Mouse (Mus musculus) liver, adult 2 months (tissue): ENCODE measurements at regions not wholly inside any gene's neighbourhood (a gene's known extent, or its start where the extent isn't known, plus 50 kb on each side); places are given as distances from the start of the nearest gene placed in this dataset.

Experiments used
- DNase-seq: peaks from one replicate; pipeline ENCODE4 v3.0.0-alpha.2; 2011; ENCODE audit warnings: low read depth, low spot score; ENCODE audit errors: extremely low read depth
- H3K27ac ChIP-seq: fragments of 200-500 bp; replicated peaks from 2 replicates; pipeline ENCODE4 v1.5.1; 2012; ENCODE audit warnings: low read depth, mild to moderate bottlenecking, control low read depth, inconsistent platforms, low read length; ENCODE audit not compliant: insufficient read depth
- H3K27me3 ChIP-seq: fragments of 200-500 bp; 2 replicates; pipeline ENCODE4 v1.6.1; 2012; ENCODE audit warnings: mild to moderate bottlenecking, moderate library complexity, low read length, inconsistent platforms; ENCODE audit not compliant: control insufficient read depth, insufficient read depth
- H3K36me3 ChIP-seq: fragments of 200-500 bp; 2 replicates; pipeline ENCODE4 v1.6.1; 2012; ENCODE audit warnings: low read length, inconsistent platforms; ENCODE audit not compliant: control insufficient read depth, insufficient read depth
- H3K4me1 ChIP-seq: fragments of 200-500 bp; 2 replicates; pipeline ENCODE4 v1.6.1; 2011; ENCODE audit warnings: low read length; ENCODE audit not compliant: control insufficient read depth, insufficient read depth
- H3K4me3 ChIP-seq: fragments of 200-500 bp; 2 replicates; pipeline ENCODE4 v1.5.1; 2011; ENCODE audit warnings: low read depth, mild to moderate bottlenecking, control low read depth, low read length, moderate library complexity; ENCODE audit not compliant: insufficient read depth
- H3K79me2 ChIP-seq: fragments of 200-500 bp; 2 replicates; pipeline ENCODE4 v1.6.1; 2012; ENCODE audit warnings: inconsistent platforms, mild to moderate bottlenecking, low read length, moderate library complexity; ENCODE audit not compliant: control insufficient read depth, insufficient read depth
- H3K9ac ChIP-seq: fragments of 200-500 bp; 2 replicates; pipeline ENCODE4 v1.6.1; 2012; ENCODE audit warnings: low read depth, mild to moderate bottlenecking, control low read depth, inconsistent platforms, low read length
- CTCF ChIP-seq: fragments of 200-500 bp; IDR thresholded peaks from 2 replicates; pipeline ENCODE4 v1.5.1; 2011; ENCODE audit warnings: low read depth, low read length, control low read depth
- POLR2A ChIP-seq: fragments of 200-500 bp; IDR thresholded peaks from 2 replicates; pipeline ENCODE4 v1.6.1; 2011; ENCODE audit warnings: low read length, control low read depth; ENCODE audit not compliant: insufficient read depth; ENCODE audit errors: extremely low read depth
- WGBS: fragments of 180-500 bp; shearing (Covaris S2); methylation state at CpG from one replicate; pipeline ENCODE4 v1.1.7; 2018; 5-methylcytosine and 5-hydroxymethylcytosine counted together

DNA sequence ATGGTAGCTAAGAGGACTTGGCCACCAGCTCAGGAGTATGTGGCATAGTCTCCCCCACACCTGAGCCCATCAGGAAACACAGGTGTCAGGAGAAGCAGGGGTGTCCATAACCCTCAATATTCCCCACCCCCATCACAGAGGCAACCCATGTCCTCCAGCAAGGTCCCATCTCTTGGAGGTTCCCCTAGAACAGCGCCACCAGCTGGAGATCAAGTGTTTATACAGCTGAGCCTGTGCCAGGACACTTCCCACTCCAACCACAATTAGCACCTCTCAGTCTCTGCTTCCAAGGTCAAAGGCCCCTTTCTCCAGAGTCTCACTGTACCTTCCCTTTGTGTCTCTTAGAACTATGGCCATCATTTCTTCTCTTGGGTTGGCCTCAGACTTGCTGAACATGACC is 276.5 kb downstream of the Med13l start:
- no peak overlapping the region for H3K4me3 ChIP-seq
- TF ChIP-seq POLR2A (no peak), CTCF (no peak)
- WGBS = 40% methylated on average over 1 of the region's 1 CpGs
- H3K27me3 ChIP-seq = no peaks in the 10 kb centered on the region
- H3K27ac ChIP-seq = no peak overlapping the region
- no peaks in the 10 kb centered on the region for H3K4me1 ChIP-seq
- DNase-seq = no peak
- H3K9ac ChIP-seq = no peak overlapping the region
- no peaks in the 10 kb centered on the region for H3K36me3 ChIP-seq
- H3K79me2 ChIP-seq = no peaks in the 10 kb centered on the region

GRCm38 (mm10) chr5:118838421-118838820 is 277.9 kb downstream of the Med13l start:
- no peak for DNase-seq
- Histone ChIP-seq H3K27me3 (no peaks in the 10 kb centered on the region), H3K27ac (no peak overlapping the region), H3K4me3 (no peak overlapping the region), H3K79me2 (no peaks in the 10 kb centered on the region), H3K36me3 (no peaks in the 10 kb centered on the region), H3K9ac (no peak overlapping the region), H3K4me1 (no peaks in the 10 kb centered on the region)
- TF ChIP-seq POLR2A (no peak), CTCF (no peak)
- WGBS = 44% methylated on average over 7 of the region's 7 CpGs

DNA sequence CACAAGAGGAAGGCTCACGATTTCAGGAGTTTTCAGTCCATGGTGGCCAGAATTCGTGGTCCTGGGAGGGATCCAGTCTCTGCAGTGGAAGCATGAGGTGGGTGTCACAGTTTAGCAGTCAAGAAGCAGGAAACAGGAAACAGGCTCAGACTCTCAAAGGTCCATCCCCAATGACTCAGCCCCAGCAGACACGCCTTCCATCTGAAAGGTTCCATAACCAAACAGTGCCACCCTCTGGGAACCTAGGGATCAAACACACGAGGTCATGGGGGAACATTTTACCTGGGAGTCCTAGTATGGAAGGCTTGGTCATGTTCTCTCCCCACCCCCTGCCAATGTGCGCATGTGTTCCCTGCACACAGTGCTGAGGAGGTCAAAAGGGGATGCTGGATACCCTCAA is 279.4 kb downstream of the Med13l start:
- Histone ChIP-seq H3K27me3 (no peaks in the 10 kb centered on the region), H3K36me3 (no peaks in the 10 kb centered on the region), H3K4me1 (no peaks in the 10 kb centered on the region), H3K9ac (no peak overlapping the region), H3K4me3 (no peak overlapping the region), H3K27ac (no peak overlapping the region), H3K79me2 (no peaks in the 10 kb centered on the region)
- DNase-seq = no peak
- no peak for TF ChIP-seq POLR2A
- TF ChIP-seq CTCF = no peak
- 57% methylated on average over 5 of the region's 5 CpGs for WGBS

DNA sequence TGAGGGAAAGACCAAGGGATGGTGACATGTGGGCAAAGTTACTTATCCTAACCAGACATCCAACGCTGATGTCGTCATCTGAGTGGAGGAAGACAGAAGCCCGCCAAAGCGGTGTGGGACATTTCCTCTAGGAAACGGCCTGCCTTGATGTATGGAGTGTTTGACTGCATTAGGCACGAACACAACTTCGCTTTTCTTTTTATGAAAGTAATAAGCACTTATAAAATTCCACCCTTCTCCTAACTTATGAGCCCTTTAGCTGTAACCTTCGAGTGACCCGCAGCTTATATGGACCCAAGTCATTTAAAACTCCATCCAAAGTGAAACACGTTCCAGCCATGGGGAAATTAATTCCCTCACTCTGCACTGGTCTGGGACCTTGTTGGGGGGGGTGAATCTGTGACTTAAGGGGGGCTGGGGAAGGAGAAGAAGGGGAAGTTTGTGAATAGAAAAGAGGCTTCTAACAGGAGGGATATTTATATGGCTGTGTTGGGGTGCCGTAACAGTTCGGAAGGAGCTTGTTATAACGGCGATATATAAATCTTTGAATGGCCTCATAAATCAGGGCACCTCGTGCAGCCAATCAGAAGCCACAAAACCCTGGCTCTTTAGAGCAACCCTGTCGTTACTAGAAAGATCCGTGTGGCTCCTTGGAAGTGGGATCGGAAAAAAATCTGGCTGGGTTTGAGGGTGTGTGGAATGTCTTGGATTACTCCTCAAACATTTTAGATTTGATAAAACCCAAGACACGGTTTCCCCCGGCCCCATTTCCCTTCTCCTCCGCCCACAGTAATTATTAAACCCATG is 280.9 kb downstream of the Med13l start:
- Histone ChIP-seq H3K4me3 (no peak overlapping the region), H3K27me3 (no peaks in the 10 kb centered on the region), H3K27ac (no peak overlapping the region), H3K36me3 (no peaks in the 10 kb centered on the region), H3K9ac (no peak overlapping the region), H3K4me1 (no peaks in the 10 kb centered on the region), H3K79me2 (no peaks in the 10 kb centered on the region)
- DNase-seq = no peak
- TF ChIP-seq POLR2A (no peak), CTCF (no peak)
- WGBS = 74% methylated on average over 21 of the region's 21 CpGs

GRCm38 (mm10) chr5:118842017-118842396 is 281.5 kb downstream of the Med13l start:
- H3K4me1 ChIP-seq = no peaks in the 10 kb centered on the region
- H3K27me3 ChIP-seq = no peaks in the 10 kb centered on the region
- no peak overlapping the region for H3K9ac ChIP-seq
- H3K36me3 ChIP-seq = no peaks in the 10 kb centered on the region
- no peak overlapping the region for H3K4me3 ChIP-seq
- TF ChIP-seq POLR2A = no peak
- no peak for TF ChIP-seq CTCF
- H3K79me2 ChIP-seq = no peaks in the 10 kb centered on the region
- DNase-seq = no peak
- whole genome bisulfite sequencing = 51% methylated on average over 10 of the region's 10 CpGs
- H3K27ac ChIP-seq = no peak overlapping the region

DNA sequence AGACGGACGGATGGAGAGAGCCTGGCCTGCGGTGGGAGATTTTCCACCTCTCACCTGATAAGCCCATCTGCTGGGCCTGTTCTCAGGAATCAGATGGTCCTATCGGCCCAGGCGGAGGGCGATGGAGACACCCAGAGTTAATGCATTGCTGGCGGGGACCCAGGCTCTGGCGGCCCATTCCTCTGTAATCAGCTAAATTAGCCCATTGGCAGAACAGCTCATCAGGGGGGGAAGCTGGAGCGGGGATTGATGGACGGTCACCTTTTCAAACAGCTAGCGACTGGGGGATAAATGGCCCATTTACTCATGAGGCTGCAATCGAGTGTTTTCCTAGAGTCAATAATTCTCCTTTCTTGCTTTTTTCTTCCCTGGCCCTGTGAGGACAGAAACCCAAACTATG is 296.5 kb downstream of the Med13l start:
- Histone ChIP-seq H3K9ac (no peak overlapping the region), H3K27me3 (no peaks in the 10 kb centered on the region), H3K27ac (no peak overlapping the region), H3K36me3 (no peaks in the 10 kb centered on the region), H3K79me2 (no peaks in the 10 kb centered on the region), H3K4me1 (no peaks in the 10 kb centered on the region), H3K4me3 (no peak overlapping the region)
- WGBS = 59% methylated on average over 12 of the region's 12 CpGs
- no peak for DNase-seq
- TF ChIP-seq CTCF = no peak
- TF ChIP-seq POLR2A = no peak
